Mouse (Mus musculus): ENCODE data around the gene Tgm3. TPM values are rescaled to one million over a fixed set of nuclear protein-coding genes. Genes with fewer than 3 reads are reported as not detected.

Gene Tgm3
- under 1 TPM in 1 of 2 experiments, not detected in 1; 0.05 TPM for total RNA-seq (2021)

GRCm38 (mm10) chr2:130012026-130012425 lies at the start of gene Tgm3:
TSS of gene Tgm3 (plus strand) at chr2:130012349.
- intact Hi-C loops (cut with DNase I): no loop called here
- no peak for DNase-seq (ENCODE audit: low spot score)

GRCm38 (mm10) chr2:129980608-129981007 lies 31.5 kb upstream of the Tgm3 start:
- no peak for DNase-seq (ENCODE audit: low spot score)
- intact Hi-C loops (cut with DNase I): no loop called here

- DNase-seq (ENCODE audit: low spot score): no peak
- intact Hi-C loops (cut with DNase I): no loop called here
These were observed 24.6 kb upstream of the Tgm3 start for GRCm38 (mm10) chr2:129987527-129988045.

GRCm38 (mm10) chr2:129989646-129990045 lies 22.5 kb upstream of the Tgm3 start:
- DNase-seq (ENCODE audit: low spot score): no peak
- intact Hi-C loops (cut with DNase I): no loop called here

GRCm38 (mm10) chr2:129994468-129994867 lies 17.7 kb upstream of the Tgm3 start:
- DNase-seq (ENCODE audit: low spot score): no peak
- intact Hi-C loops (cut with DNase I): no loop called here

- intact Hi-C loops (cut with DNase I): no loop called here
These were observed 13.7 kb upstream of the Tgm3 start for GRCm38 (mm10) chr2:129998476-129998875.

GRCm38 (mm10) chr2:129999296-129999695 lies 12.9 kb upstream of the Tgm3 start:
- intact Hi-C loops (cut with DNase I): no loop called here
- DNase-seq (ENCODE audit: low spot score): no peak

More at GRCm38 (mm10) chr2:129998476-129998875, 13.7 kb upstream of the Tgm3 start:
- DNase-seq (ENCODE audit: low spot score): no peak

GRCm38 (mm10) chr2:130000601-130001000 lies 11.5 kb upstream of the Tgm3 start:
- intact Hi-C loops (cut with DNase I): no loop called here

GRCm38 (mm10) chr2:130004046-130004445 lies 8.1 kb upstream of the Tgm3 start:
- DNase-seq (ENCODE audit: low spot score): no peak
- intact Hi-C loops (cut with DNase I): no loop called here

More at GRCm38 (mm10) chr2:130000601-130001000, 11.5 kb upstream of the Tgm3 start:
- no peak for DNase-seq (ENCODE audit: low spot score)

GRCm38 (mm10) chr2:130009371-130009770 lies 2.8 kb upstream of the Tgm3 start:
- intact Hi-C loops (cut with DNase I): no loop called here
- no peak for DNase-seq (ENCODE audit: low spot score)

GRCm38 (mm10) chr2:130013646-130014045 lies 1.5 kb downstream of the Tgm3 start:
- intact Hi-C loops (cut with DNase I): no loop called here
- no peak for DNase-seq (ENCODE audit: low spot score)

- intact Hi-C loops (cut with DNase I): no loop called here
- DNase-seq (ENCODE audit: low spot score): no peak
These were observed 3.0 kb downstream of the Tgm3 start for GRCm38 (mm10) chr2:130015196-130015595.

- intact Hi-C loops (cut with DNase I): no loop called here
- no peak for DNase-seq (ENCODE audit: low spot score)
These were observed 5.9 kb downstream of the Tgm3 start for GRCm38 (mm10) chr2:130018084-130018483.

GRCm38 (mm10) chr2:130027890-130028289 lies 15.7 kb downstream of the Tgm3 start:
- intact Hi-C loops (cut with DNase I): no loop called here
- DNase-seq (ENCODE audit: low spot score): peak; percentile 42

- DNase-seq (ENCODE audit: low spot score): no peak
- intact Hi-C loops (cut with DNase I): no loop called here
These were observed 17.7 kb downstream of the Tgm3 start for GRCm38 (mm10) chr2:130029826-130030225.

GRCm38 (mm10) chr2:130032661-130033060 lies 20.5 kb downstream of the Tgm3 start:
- intact Hi-C loops (cut with DNase I): no loop called here
- no peak for DNase-seq (ENCODE audit: low spot score)

- no peak for DNase-seq (ENCODE audit: low spot score)
- intact Hi-C loops (cut with DNase I): no loop called here
These were observed 24.7 kb downstream of the Tgm3 start for GRCm38 (mm10) chr2:130036846-130037245.

GRCm38 (mm10) chr2:130038971-130039370 lies 26.8 kb downstream of the Tgm3 start:
- DNase-seq (ENCODE audit: low spot score): no peak

GRCm38 (mm10) chr2:130040190-130040886 lies 28.2 kb downstream of the Tgm3 start:
- intact Hi-C loops (cut with DNase I): no loop called here
- no peak for DNase-seq (ENCODE audit: low spot score)

More at GRCm38 (mm10) chr2:130038971-130039370, 26.8 kb downstream of the Tgm3 start:
- intact Hi-C loops (cut with DNase I): no loop called here

GRCm38 (mm10) chr2:130043835-130044234 lies 31.7 kb downstream of the Tgm3 start:
- intact Hi-C loops (cut with DNase I): no loop called here
- DNase-seq (ENCODE audit: low spot score): no peak

- no peak for DNase-seq (ENCODE audit: low spot score)
- intact Hi-C loops (cut with DNase I): no loop called here
These were observed 35.8 kb downstream of the Tgm3 start for GRCm38 (mm10) chr2:130047923-130048440.

Data from heart, postnatal 25 days (tissue).